Mouse (Mus musculus) liver, embryonic 14.5 days (tissue): ENCODE data around the gene Srms. TPM values are rescaled to one million over a fixed set of nuclear protein-coding genes. Genes with fewer than 3 reads are reported as not detected.

ENCODE experiments used
- ATAC-seq: fragments of 200-750 bp; cut with Nextera tagmentation; 2 replicates; pipeline ENCODE4 v1.8.0; 2017; ENCODE audit warnings: moderate number of reproducible peaks, mild to moderate bottlenecking, moderate library complexity; ENCODE audit not compliant: insufficient read depth
- DNase-seq, 3 experiments: peaks; one replicate each; pipeline ENCODE4 v3.0.0-alpha.2; 2012 to 2013; ENCODE audit warnings: low read depth in 3 of 3, low spot score in 3 of 3
- H3K27ac ChIP-seq: fragments of 300-500 bp; sonication (generic); 2 replicates; pipeline ENCODE4 v1.5.1; 2014; ENCODE audit warnings: moderate library complexity, mild to moderate bottlenecking, control low read depth, inconsistent platforms
- H3K27me3 ChIP-seq: fragments of 300-500 bp; sonication (generic); 2 replicates; pipeline ENCODE4 v1.6.1; 2014; ENCODE audit warnings: mild to moderate bottlenecking, low read length, moderate library complexity; ENCODE audit not compliant: control insufficient read depth, insufficient read depth
- H3K36me3 ChIP-seq: fragments of 300-500 bp; sonication (generic); replicated peaks from 2 replicates; pipeline ENCODE4 v1.6.1; 2014; ENCODE audit warnings: low read depth; ENCODE audit not compliant: control insufficient read depth, insufficient read depth
- H3K4me1 ChIP-seq, 2 experiments: fragments of 200-500 bp in 1 of 2; fragments of 300-500 bp in 1 of 2; sonication (generic) in 1 of 2; replicated peaks; 2 replicates each; pipeline ENCODE4 v1.6.1; 2012 to 2014; ENCODE audit warnings: antibody characterized with exemption in 1 of 2, inconsistent platforms in 1 of 2, low read length in 1 of 2; ENCODE audit not compliant: control insufficient read depth in 2 of 2, insufficient read depth in 2 of 2
- H3K4me2 ChIP-seq: fragments of 300-500 bp; sonication (generic); 2 replicates; pipeline ENCODE4 v1.6.1; 2014; ENCODE audit warnings: low read depth, mild to moderate bottlenecking, control low read depth, moderate library complexity
- H3K4me3 ChIP-seq, 2 experiments: fragments of 200-500 bp in 1 of 2; fragments of 300-500 bp in 1 of 2; sonication (generic) in 1 of 2; 2 replicates each; pipeline ENCODE4 v1.5.1; 2012 to 2014; ENCODE audit warnings: low read depth in 2 of 2, low read length in 2 of 2, mild to moderate bottlenecking in 2 of 2, control low read depth in 1 of 2, inconsistent platforms in 1 of 2, moderate library complexity in 1 of 2; ENCODE audit not compliant: insufficient read depth in 1 of 2
- H3K9ac ChIP-seq: fragments of 300-500 bp; sonication (generic); replicated peaks from 2 replicates; pipeline ENCODE4 v1.6.1; 2014; ENCODE audit warnings: mild to moderate bottlenecking, control low read depth, moderate library complexity
- H3K9me3 ChIP-seq: fragments of 300-500 bp; sonication (generic); 2 replicates; pipeline ENCODE4 v1.6.1; 2016; ENCODE audit warnings: low read length, mixed read lengths; ENCODE audit not compliant: control insufficient read depth
- CTCF ChIP-seq: IDR thresholded peaks from 2 replicates; pipeline ENCODE4 v1.5.1; 2016; ENCODE audit warnings: antibody characterized with exemption, low read depth, control low read depth
- EP300 ChIP-seq: IDR thresholded peaks from 2 replicates; pipeline ENCODE4 v1.6.1; 2016; ENCODE audit warnings: antibody characterized with exemption, low read depth
- WGBS: fragments of 180-500 bp; shearing (Covaris S2); extraction: QIAGEN DNeasy Blood & Tissue Kit; methylation state at CpG from one replicate; pipeline ENCODE4 v1.1.7; 2014; ENCODE audit not compliant: insufficient replicate concordance; 5-methylcytosine and 5-hydroxymethylcytosine counted together
- polyA plus RNA-seq, 2 experiments: library from polyadenylated mRNA; depleted of rRNA in 1 of 2; stranded (reverse) in 1 of 2; unstranded in 1 of 2; fragments of >200 nt; fragmentation: Nextera tagmentation in 1 of 2; extraction: Ambion mirVana in 1 of 2; gene quantifications; 2 replicates each; pipeline versions ENCODE4 v1.2.1 to v1.2.3; 2012 to 2014

The Srms gene
- polyA plus RNA-seq, 2 experiments: 0.15 to 0.22 TPM

DNA sequence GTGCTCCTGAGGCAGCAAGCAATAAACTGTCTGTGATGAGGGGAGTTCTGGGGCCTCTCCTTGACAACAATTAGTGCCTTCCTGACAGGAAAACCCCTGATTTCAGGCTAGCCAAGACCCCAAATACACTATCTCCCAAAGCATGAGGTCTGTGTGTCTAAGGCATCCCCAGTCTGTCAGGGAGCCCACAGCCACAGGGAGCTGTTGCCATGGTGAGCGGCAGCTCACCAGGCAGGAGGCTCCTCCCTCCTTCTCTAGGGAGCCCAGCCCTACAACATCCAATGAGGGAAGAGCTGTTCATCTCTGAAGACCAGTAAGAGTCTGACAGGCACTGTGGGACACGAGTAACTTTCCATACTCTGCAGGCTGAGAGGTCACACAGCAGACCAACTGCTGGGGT lies 53.2 kb downstream of the Srms start:
- Histone ChIP-seq H3K27me3 (peaks cover 19% of the 10 kb centered on the region), H3K4me3 (no peak overlapping the region), H3K4me2 (no peak overlapping the region), H3K9ac (no peak overlapping the region), H3K9me3 (no peaks in the 10 kb centered on the region), H3K4me1 (no peaks in the 10 kb centered on the region), H3K27ac (no peak overlapping the region), H3K36me3 (no peaks in the 10 kb centered on the region)
- DNase-seq (no peak), ATAC-seq (no peak)
- 5% methylated on average over 2 of the region's 2 CpGs for WGBS
- TF ChIP-seq EP300 (no peak), CTCF (no peak)

DNA sequence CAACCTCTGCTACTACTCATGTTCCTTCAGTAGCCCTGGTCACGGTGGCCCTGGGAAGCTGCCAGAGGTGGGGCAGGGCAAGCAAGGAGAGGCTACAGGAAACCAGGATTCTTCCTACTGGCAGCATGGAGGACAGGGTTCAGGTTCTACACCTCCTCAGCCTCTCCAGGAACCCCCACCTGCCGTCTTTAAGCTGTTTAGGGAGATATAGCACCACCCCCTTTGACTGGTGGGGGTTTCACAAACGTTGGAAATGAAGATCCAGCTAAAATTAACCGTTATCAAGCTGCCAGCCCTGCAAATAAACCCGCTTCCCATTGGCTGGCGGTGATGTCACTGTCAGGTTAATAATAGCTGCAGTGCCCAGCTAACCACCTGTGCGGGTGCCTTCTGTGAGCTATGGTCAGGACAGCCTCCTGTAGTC lies 53.9 kb downstream of the Srms start:
- no peak for DNase-seq
- TF ChIP-seq CTCF (no peak), EP300 (no peak)
- peaks cover 19% of the 10 kb centered on the region for H3K27me3 ChIP-seq
- no peak overlapping the region for H3K9ac ChIP-seq
- WGBS: 35% methylated on average over 7 of the region's 7 CpGs
- ATAC-seq: no peak
- H3K9me3 ChIP-seq: no peaks in the 10 kb centered on the region
- no peaks in the 10 kb centered on the region for H3K36me3 ChIP-seq
- no peak overlapping the region for H3K27ac ChIP-seq
- H3K4me1 ChIP-seq: no peaks in the 10 kb centered on the region
- no peak overlapping the region for H3K4me3 ChIP-seq
- no peak overlapping the region for H3K4me2 ChIP-seq

GRCm38 (mm10) chr2:181158471-181158870 lies 54.5 kb downstream of the Srms start:
- Histone ChIP-seq H3K27me3 (peaks cover 19% of the 10 kb centered on the region), H3K9ac (no peak overlapping the region)
- 63% methylated on average over 2 of the region's 2 CpGs for WGBS

DNA sequence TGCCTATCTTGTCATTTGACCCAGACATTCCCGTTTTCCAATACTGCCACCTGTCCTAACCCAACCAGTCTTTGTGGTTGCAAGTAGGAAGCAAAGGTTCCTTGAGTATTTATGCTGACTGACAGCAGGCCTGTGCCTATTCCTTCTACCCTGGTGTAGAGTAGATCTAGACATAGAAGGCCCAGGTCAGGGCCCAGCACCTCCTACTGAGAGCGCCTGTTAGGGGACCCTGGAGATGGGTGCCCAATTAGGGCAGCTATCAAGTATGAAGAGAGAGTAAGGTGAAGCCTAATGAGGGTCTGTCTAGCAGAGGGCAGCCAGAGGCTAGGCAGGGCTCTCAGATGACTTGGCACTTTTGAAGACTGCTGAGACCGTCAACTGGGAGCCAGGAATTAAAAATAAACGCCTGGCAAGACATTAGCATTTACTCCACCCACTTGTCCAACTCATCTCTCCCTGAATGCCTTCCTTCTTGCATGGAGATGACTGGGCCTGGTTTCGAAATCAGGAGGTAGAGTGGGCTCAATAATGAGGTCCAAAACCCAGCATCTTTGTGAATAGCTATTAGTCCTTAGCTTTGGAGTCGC lies 55.2 kb downstream of the Srms start:
- TF ChIP-seq CTCF (no peak), EP300 (no peak)
- ATAC-seq: no peak
- no peak for DNase-seq
- no peak overlapping the region for H3K4me3 ChIP-seq
- 40% methylated on average over 6 of the region's 6 CpGs for WGBS
- H3K4me1 ChIP-seq: no peaks in the 10 kb centered on the region
- H3K27me3 ChIP-seq: peaks cover 19% of the 10 kb centered on the region
- H3K9me3 ChIP-seq: no peaks in the 10 kb centered on the region
- no peaks in the 10 kb centered on the region for H3K36me3 ChIP-seq
- H3K27ac ChIP-seq: no peak overlapping the region
- no peak overlapping the region for H3K4me2 ChIP-seq
- H3K9ac ChIP-seq: no peak overlapping the region

More at GRCm38 (mm10) chr2:181158471-181158870, 54.5 kb downstream of the Srms start:
- no peak overlapping the region for H3K4me2 ChIP-seq
- no peak for ATAC-seq
- no peaks in the 10 kb centered on the region for H3K4me1 ChIP-seq
- no peaks in the 10 kb centered on the region for H3K9me3 ChIP-seq
- no peak overlapping the region for H3K27ac ChIP-seq
- DNase-seq: no peak
- H3K4me3 ChIP-seq: no peak overlapping the region
- TF ChIP-seq CTCF (no peak), EP300 (no peak)
- no peaks in the 10 kb centered on the region for H3K36me3 ChIP-seq

- Histone ChIP-seq H3K27me3 (peaks cover 19% of the 10 kb centered on the region), H3K4me3 (no peak overlapping the region)
These were observed 55.8 kb downstream of the Srms start for GRCm38 (mm10) chr2:181157180-181157579.

More at GRCm38 (mm10) chr2:181157180-181157579, 55.8 kb downstream of the Srms start:
- H3K9me3 ChIP-seq: no peaks in the 10 kb centered on the region
- H3K36me3 ChIP-seq: no peaks in the 10 kb centered on the region
- ATAC-seq (no peak), DNase-seq (no peak)
- no peak overlapping the region for H3K9ac ChIP-seq
- no peak overlapping the region for H3K4me2 ChIP-seq
- TF ChIP-seq CTCF (no peak), EP300 (no peak)
- H3K4me1 ChIP-seq: no peaks in the 10 kb centered on the region
- 58% methylated on average over 4 of the region's 4 CpGs for WGBS
- no peak overlapping the region for H3K27ac ChIP-seq
